In the genomic region with DNA sequence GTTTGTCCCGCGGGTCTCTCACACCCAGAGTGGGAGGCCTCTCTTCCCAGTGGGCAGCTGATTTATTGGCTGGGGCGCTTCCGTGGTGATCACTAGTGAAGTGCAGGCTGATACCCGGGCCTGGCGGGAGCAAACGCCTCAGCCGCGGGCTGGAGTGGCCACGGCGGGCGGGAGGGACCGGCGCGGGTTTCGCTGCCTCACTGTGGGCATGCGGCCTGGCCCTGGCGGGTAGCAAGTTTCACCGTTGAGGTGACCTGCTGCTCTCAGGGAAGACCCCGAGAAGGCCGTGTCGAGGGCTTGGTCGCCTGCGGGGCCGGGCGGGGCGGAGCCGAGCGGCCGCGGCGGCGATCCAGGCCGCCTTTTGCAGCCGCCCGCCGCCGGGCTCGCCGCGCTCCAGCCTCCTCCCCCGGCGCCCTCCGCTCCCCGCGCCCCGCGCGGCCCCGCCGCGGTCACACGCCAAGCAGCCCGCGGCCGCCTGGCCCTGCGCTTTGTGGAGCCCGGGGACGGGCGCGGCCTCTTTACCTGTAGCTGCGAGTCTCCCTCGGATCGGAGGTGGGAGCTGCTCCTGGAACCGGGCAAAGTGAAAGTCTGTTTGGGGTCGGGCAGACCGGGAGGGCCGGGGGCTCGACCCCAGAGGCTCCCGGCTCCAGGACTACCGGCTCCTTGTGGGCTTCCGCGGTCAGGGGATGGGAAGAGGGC, we compare ENCODE assay signal across 8 mouse cellular contexts.
DNase-seq lines count a peak whose midpoint lies in the region; ATAC-seq lines count a peak whose summit lies in the region.

No protein-coding gene starts in this region.

- peak overlapping the region; percentile 90 for H3K27ac ChIP-seq in embryonic facial prominence, embryonic 12.5 days
- peak overlapping the region; percentile 92 for H3K27ac ChIP-seq in midbrain, embryonic 16.5 days (ENCODE audit: low read length)

- ATAC-seq in embryonic facial prominence, embryonic 12.5 days (ENCODE audit: insufficient number of reproducible peaks, insufficient read depth, low FRiP score, low TSS enrichment): peak; percentile 83
- peak; percentile 90 for ATAC-seq in midbrain, embryonic 16.5 days

- H3K9ac ChIP-seq in embryonic facial prominence, embryonic 12.5 days: peak overlapping the region; percentile 92
- peak overlapping the region; percentile 94 for H3K9ac ChIP-seq in midbrain, embryonic 16.5 days (ENCODE audit: low read depth, low read length)

- under 1% methylated on average over 64 of the region's 73 CpGs for WGBS in embryonic facial prominence, embryonic 12.5 days
- WGBS in midbrain, embryonic 16.5 days: 0% methylated on average over 30 of the region's 73 CpGs

- peak overlapping the region; percentile 92 for H3K4me2 ChIP-seq in embryonic facial prominence, embryonic 12.5 days (replicated peaks)
- H3K4me2 ChIP-seq in midbrain, embryonic 16.5 days (ENCODE audit: low read length): peak overlapping the region; percentile 74

- H3K36me3 ChIP-seq in embryonic facial prominence, embryonic 12.5 days: peaks cover 16% of the 10 kb centered on the region
- no peaks in the 10 kb centered on the region for H3K36me3 ChIP-seq in midbrain, embryonic 16.5 days (ENCODE audit: control insufficient read depth, insufficient read depth, low read length)

- peak; percentile 75 for DNase-seq in 3134 (ENCODE audit: extremely low read depth, insufficient read length, low spot score)
- peak; percentile 79 for DNase-seq in adrenal gland, postnatal 25 days
- DNase-seq in heart, adult 18-20 months: peak; percentile 86 to 88
- peak; percentile 85 for DNase-seq in kidney, adult 18-20 months
- peak; percentile 79 for DNase-seq in liver
- DNase-seq in spleen, postnatal 10 days (ENCODE audit: low spot score in 2 of 2): peak; percentile 79 to 82

- H3K9me3 ChIP-seq in embryonic facial prominence, embryonic 12.5 days: no peaks in the 10 kb centered on the region
- H3K9me3 ChIP-seq in midbrain, embryonic 16.5 days (replicated peaks; ENCODE audit: control insufficient read depth, low read length, poor library complexity, severe bottlenecking): no peaks in the 10 kb centered on the region

- peaks cover 28% of the 10 kb centered on the region for H3K4me1 ChIP-seq in embryonic facial prominence, embryonic 12.5 days
- H3K4me1 ChIP-seq in midbrain, embryonic 16.5 days (ENCODE audit: control insufficient read depth, insufficient read depth, low read length): peaks cover 25% of the 10 kb centered on the region

- no peaks in the 10 kb centered on the region for H3K27me3 ChIP-seq in embryonic facial prominence, embryonic 12.5 days
- H3K27me3 ChIP-seq in midbrain, embryonic 16.5 days (ENCODE audit: control insufficient read depth, insufficient read depth, low read depth, low read length): no peaks in the 10 kb centered on the region

- peak overlapping the region; percentile 80 for H3K4me3 ChIP-seq in embryonic facial prominence, embryonic 12.5 days
- peak overlapping the region; percentile 85 for H3K4me3 ChIP-seq in midbrain, embryonic 16.5 days (ENCODE audit: low read depth, low read length)

Comparison
In these comparisons a context has a peak if more than half of its experiments do, and no peak if none do; other contexts are left out.
1. Peak in every context shown above with its lines: DNase-seq, ATAC-seq, H3K4me3 ChIP-seq and H3K27ac ChIP-seq.